Mouse (Mus musculus): ENCODE measurements around the gene Fam234a.

DNA sequence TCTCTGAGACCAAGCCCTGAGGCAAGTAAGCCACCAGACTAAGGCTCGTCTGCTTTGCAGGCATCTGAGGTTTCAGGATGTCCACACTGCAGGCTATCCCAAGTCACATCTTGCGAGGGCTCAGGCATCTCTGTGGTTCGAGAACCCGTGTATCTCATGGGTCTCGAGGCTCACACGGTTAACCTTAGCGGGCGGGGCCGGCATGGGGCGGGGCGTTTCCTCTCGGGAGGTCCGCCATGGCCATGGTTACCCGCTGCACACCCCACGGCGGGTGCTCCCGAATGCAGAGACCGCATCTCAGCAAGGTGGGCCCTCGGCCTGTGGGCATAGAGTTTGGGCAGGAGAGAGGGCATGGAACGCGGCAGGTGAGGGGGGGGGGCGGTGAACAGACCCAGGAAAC, 41.3 kb downstream of the Fam234a start, which contains the start of gene Rgs11:
- no peak for TF ChIP-seq CTCF (IDR thresholded peaks at IDR 0.05; ENCODE audit: extremely low read depth, insufficient read depth, insufficient read length, insufficient replicate concordance)
- no peak for TF ChIP-seq POLR2A (IDR thresholded peaks at IDR 0.05; ENCODE audit: low read depth, low read length)
